Mouse (Mus musculus): Measurements from ENCODE around the gene Snap91.
A peak's percentile ranks its signal among the peaks of the same experiment; 100 is the strongest.

The Snap91 gene

DNA sequence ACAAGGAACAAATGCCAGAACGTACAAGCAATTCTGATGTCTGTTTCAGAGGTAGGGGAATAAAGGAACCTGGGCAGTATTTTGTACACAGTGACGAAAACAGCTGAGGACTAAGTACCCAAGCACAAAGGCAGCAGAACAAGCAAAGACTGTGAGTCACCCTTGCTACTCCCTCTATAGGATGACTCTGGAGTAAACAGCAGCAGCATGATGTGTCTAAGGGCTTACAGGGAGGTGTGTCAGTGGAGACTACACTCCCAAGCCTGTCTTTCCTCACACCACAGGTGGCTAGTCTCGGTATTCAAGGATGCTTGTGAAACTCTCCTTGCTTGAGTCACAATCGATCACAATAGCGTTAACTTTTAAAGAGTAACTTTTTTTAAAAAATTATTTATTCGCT is 66.1 kb downstream of the Snap91 start:
- DNase-seq (ENCODE audit: low read depth, low spot score) = no peak

- DNase-seq (ENCODE audit: low read depth, low spot score) = no peak
Observed at GRCm38 (mm10) chr9:86813327-86813726, 67.1 kb downstream of the Snap91 start.

DNA sequence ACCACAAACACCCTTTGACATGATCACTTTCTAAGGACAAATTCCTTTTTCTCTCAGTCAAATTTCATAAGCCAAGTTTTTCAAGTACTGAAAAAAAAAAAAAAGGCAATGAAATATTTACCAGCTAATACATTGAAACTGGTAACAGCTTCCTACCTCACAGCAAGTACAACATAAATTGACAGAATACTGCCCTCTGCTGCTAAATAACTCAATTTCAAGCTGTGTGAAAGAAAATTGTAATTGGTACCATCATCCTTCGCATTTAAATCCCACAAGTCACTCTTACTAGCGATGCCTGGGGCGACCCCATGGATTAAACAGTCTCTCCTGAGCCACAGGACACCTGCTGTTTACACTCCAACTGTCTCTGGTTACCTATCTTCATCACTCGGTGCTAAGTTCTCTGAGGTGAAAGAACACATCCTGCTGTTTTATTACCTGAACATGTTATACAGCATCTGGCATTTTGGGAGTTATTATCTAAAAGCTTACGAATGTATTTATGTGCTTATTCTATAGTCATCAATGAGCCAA is 69.7 kb downstream of the Snap91 start:
- DNase-seq (ENCODE audit: low read depth, low spot score) = no peak

- no peak for DNase-seq (ENCODE audit: low read depth, low spot score)
Observed at GRCm38 (mm10) chr9:86810213-86810612, 70.2 kb downstream of the Snap91 start.

- peak; percentile 34 for DNase-seq (ENCODE audit: low read depth, low spot score)
Observed at GRCm38 (mm10) chr9:86800600-86801163, 79.8 kb downstream of the Snap91 start.

DNA sequence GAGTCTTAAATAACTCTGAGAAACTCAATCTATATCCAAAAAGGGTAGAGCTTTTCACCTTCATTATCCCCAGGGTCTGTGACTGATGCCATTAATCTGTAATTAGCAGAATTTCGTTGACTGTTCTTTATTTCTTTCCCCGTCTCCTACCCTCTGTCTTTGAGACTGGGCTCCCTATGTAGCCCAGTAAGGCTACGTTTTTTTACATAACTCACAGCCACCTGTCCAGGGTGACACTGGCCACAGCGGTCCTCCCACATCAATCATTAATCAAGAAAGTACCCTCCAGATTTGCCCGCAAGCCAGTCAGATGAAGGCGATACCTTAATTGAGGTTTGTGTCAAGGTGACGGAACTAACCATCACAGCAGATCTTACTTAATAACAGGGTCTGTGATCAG is 81.4 kb downstream of the Snap91 start:
- no peak for DNase-seq (ENCODE audit: low read depth, low spot score)

DNA sequence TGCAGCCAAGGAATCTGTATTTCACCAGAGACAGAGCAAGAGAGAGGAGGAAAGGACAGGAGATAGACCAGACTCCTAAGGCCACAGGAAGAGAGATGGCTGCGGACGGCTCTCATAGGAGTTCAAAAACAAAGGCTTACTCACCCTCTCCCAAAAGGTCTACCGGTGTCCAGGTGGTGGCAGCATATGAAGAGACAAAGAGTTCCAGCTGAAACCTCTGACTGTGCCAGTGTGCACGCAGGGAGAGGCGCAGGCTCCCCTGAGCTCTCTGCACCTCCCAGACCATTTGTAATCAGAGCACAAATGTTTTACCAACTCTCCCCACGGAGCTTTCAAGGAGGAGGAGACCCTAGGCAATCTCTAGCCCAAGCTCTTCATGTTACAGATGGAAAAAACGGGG is 81.8 kb downstream of the Snap91 start:
- no peak for DNase-seq (ENCODE audit: low read depth, low spot score)

GRCm38 (mm10) chr9:86798129-86798528 is 82.3 kb downstream of the Snap91 start:
- no peak for DNase-seq (ENCODE audit: low read depth, low spot score)

DNA sequence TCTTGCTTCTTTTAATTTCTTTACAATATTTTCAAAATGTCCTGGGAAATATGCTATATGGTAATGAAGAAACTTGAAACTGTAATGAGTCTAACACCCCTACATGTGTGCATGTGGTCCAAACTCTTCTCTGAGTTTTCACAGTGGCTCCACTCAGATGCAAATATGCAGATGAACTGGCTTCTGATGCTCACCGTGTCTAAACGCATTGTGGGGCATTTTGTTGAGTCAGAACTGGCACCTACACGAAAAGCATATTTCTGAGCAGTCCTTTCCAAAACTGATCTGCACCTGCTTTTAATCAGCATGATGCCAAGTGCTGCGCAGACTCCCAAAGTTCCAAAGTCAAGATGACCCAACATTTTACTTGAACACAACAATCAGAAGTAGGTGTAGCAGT is 82.9 kb downstream of the Snap91 start:
- no peak for DNase-seq (ENCODE audit: low read depth, low spot score)

DNA sequence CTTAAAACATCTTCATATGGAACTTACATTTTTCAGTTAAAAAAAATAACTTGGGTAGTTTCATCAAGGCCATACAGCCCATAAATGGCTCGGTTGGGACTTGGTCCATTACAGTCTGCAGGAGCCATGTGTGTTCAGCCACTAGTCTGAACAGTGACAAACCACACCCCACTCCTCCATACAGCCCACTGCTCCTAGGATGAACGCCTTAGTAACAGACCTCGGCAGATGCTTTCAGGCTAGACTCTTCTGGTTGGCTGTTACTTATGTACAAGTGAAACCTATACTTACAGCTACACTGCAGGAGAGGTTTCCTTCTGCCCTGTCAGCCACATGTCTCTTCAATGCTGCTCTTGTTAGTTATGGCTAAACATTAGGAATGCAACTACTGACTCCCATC is 85.2 kb downstream of the Snap91 start:
- no peak for DNase-seq (ENCODE audit: low read depth, low spot score)

- DNase-seq (ENCODE audit: low read depth, low spot score) = no peak
Observed at GRCm38 (mm10) chr9:86791927-86792326, 88.5 kb downstream of the Snap91 start.

DNA sequence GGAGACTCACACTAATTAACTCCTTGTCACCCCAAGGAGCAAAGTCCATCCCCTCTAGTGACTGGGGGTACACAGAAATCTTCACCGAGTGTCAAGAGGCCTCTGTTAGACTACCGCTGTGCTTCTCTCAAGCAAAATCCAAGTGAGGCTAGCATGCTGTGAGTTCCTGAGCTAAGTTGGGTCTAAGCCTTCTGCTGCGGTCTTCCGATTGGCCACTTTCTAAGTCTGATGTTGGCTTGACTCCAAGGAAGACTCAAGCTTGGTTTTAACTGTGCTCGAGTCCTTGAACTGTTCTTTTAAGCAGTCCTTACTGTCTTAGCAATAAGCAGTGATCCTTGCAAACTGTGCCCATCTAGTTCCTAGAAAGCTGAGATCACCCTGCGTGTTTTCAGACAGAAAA is 91.3 kb downstream of the Snap91 start:
- DNase-seq (ENCODE audit: low read depth, low spot score) = no peak

DNA sequence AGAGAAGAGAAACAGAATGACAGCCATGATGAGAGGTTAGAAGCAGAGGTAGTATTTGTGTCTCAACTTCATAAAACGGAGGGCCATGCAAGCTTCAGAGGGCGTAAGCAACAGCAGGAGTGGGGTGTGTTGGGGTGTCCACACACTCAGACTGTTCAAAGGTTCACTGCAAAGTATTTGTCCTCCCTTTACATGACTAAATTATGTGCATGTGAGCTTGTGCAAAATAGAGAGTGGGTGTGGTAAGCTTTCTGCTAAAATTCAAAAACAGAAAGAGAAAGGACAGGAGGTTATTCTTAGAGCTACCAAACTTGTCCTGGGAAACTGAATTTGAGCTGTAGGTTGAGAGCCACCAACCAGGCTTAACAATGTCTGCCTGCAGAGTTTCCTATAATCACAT is 97.6 kb downstream of the Snap91 start:
- no peak for DNase-seq (ENCODE audit: low read depth, low spot score)

- no peak for DNase-seq (ENCODE audit: low read depth, low spot score)
Observed at GRCm38 (mm10) chr9:86781426-86781825, 99.0 kb downstream of the Snap91 start.

GRCm38 (mm10) chr9:86778212-86778611 is 102.2 kb downstream of the Snap91 start:
- DNase-seq (ENCODE audit: low read depth, low spot score) = no peak

DNA sequence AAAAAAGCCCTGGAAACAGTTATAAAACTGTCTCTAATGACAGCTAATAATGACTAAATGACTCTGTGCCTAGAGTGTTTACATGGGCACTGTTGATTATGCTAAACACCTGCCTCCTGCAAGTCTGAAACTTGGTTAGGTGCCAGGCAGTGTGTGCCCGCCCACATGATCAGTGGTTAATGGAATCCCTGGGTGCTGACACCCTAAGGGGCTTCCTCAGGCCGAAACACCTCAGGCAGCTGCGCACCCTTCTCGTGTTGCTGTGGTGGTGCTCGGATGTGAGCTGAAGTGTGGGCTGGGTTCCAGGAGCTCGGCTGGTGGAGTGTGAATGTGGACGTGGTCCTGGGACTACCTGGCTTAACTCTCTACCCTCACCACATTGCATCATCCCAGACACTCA is 103.1 kb downstream of the Snap91 start:
- DNase-seq (ENCODE audit: low read depth, low spot score) = no peak

- DNase-seq (ENCODE audit: low read depth, low spot score) = no peak
Observed at GRCm38 (mm10) chr9:86775374-86775773, 105.1 kb downstream of the Snap91 start.

DNA sequence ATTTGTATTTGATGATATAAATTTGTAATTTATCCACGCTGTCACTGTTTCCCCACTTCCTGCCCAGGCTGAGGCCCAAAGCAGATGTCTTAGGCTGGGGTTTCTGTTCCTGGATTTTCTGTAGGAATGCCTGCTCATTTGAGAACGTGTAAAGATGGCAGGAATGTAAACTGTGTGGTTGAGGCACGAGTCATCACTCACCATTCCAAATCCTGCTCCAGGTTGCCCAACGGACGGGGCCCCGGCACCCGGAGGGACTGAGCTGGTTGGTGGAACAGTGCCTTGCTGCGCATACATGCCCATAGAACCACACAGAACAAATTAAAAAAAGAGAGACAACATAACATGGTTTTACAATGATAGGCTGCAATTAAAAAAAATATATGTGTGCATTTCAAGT is 106.5 kb downstream of the Snap91 start:
- no peak for DNase-seq (ENCODE audit: low read depth, low spot score)

GRCm38 (mm10) chr9:86772897-86773296 is 107.6 kb downstream of the Snap91 start:
- DNase-seq (ENCODE audit: low read depth, low spot score) = no peak

DNA sequence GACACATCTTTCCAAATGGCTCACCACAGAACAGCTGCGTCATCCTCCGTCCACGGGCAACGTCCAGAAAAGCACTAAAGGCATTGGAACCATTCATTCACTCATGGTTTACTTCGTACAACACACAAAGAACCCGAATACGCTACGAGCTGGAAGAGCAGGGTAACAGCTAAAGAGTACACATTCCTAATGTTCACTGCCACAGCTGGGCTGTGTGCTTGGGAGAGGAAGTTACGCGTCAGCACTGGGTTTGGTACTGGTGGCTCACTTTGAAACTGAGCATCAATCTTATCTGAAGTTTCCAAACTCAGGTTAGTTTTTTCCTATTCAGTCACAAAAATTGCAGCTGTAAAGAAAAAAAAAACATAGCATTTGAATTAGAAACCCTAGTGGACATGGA is 113.5 kb downstream of the Snap91 start:
- no peak for DNase-seq (ENCODE audit: low read depth, low spot score)

- DNase-seq (ENCODE audit: low read depth, low spot score) = no peak
Observed at GRCm38 (mm10) chr9:86764002-86764401, 116.5 kb downstream of the Snap91 start.

- DNase-seq (ENCODE audit: low read depth, low spot score) = no peak
Observed at GRCm38 (mm10) chr9:86762477-86763376, 117.7 kb downstream of the Snap91 start.

Data from embryo, embryonic 11.5 days (tissue).